Mouse (Mus musculus) forebrain, embryonic 12.5 days (tissue): ENCODE data around the gene Myo1e. TPM values are rescaled to one million over a fixed set of nuclear protein-coding genes. Genes with fewer than 3 reads are reported as not detected.
A peak's percentile ranks its signal among the peaks of the same experiment; 100 is the strongest.

Source experiments
- ATAC-seq: fragments of 200-750 bp; cut with Nextera tagmentation; 2 replicates; pipeline ENCODE4 v1.8.0; 2017; ENCODE audit warnings: moderate TSS enrichment; ENCODE audit not compliant: low FRiP score
- H3K27ac ChIP-seq: fragments of 300-500 bp; sonication (generic); 2 replicates; pipeline ENCODE4 v1.5.1; 2016; ENCODE audit warnings: mild to moderate bottlenecking
- H3K27me3 ChIP-seq: fragments of 300-500 bp; sonication (generic); 2 replicates; pipeline ENCODE4 v1.6.1; 2016; ENCODE audit warnings: mild to moderate bottlenecking
- H3K36me3 ChIP-seq: fragments of 300-500 bp; sonication (generic); replicated peaks from 2 replicates; pipeline ENCODE4 v1.6.1; 2016; ENCODE audit warnings: mild to moderate bottlenecking
- H3K4me1 ChIP-seq: fragments of 300-500 bp; sonication (generic); 2 replicates; pipeline ENCODE4 v1.6.1; 2016
- H3K4me2 ChIP-seq: fragments of 300-500 bp; sonication (generic); 2 replicates; pipeline ENCODE4 v1.6.1; 2016; ENCODE audit warnings: mild to moderate bottlenecking, moderate library complexity
- H3K4me3 ChIP-seq: fragments of 300-500 bp; sonication (generic); replicated peaks from 2 replicates; pipeline ENCODE4 v1.5.1; 2016; ENCODE audit warnings: mild to moderate bottlenecking
- H3K9ac ChIP-seq: fragments of 300-500 bp; sonication (generic); 2 replicates; pipeline ENCODE4 v1.6.1; 2016; ENCODE audit warnings: mild to moderate bottlenecking
- H3K9me3 ChIP-seq: fragments of 300-500 bp; sonication (generic); 2 replicates; pipeline ENCODE4 v1.6.1; 2016
- WGBS: fragments of 180-500 bp; shearing (Covaris S2); methylation state at CpG from one replicate; pipeline ENCODE4 v1.1.7; 2016; 5-methylcytosine and 5-hydroxymethylcytosine counted together
- polyA plus RNA-seq: library from polyadenylated mRNA; unstranded; fragments of >200 nt; fragmentation: Nextera tagmentation; extraction: Ambion mirVana; gene quantifications from 2 replicates; pipeline ENCODE4 v1.2.1, GENCODE M21; 2016

Myo1e gene
- polyA plus RNA-seq, 1 experiment from 2014 or later, result 10.3 TPM

- no peak overlapping the region for H3K27ac ChIP-seq
- no peak overlapping the region for H3K4me2 ChIP-seq
- H3K36me3 ChIP-seq, result no peaks in the 10 kb centered on the region; the same call in 1 of the 2 replicates
- H3K4me3 ChIP-seq, result no peak overlapping the region
- no peaks in the 10 kb centered on the region for H3K9me3 ChIP-seq
- 89% methylated on average over 1 of the region's 1 CpGs for WGBS
- no peaks in the 10 kb centered on the region for H3K27me3 ChIP-seq
- no peak overlapping the region for H3K9ac ChIP-seq
- H3K4me1 ChIP-seq, result peaks cover 9% of the 10 kb centered on the region
- ATAC-seq, result no peak
Measured at GRCm38 (mm10) chr9:70314019-70314418, 106.9 kb downstream of the Myo1e start.

- Histone ChIP-seq H3K27ac (no peak overlapping the region), H3K9me3 (no peaks in the 10 kb centered on the region), H3K4me2 (no peak overlapping the region), H3K27me3 (no peaks in the 10 kb centered on the region), H3K36me3 (no peaks in the 10 kb centered on the region; the same call in 1 of the 2 replicates), H3K4me1 (peaks cover 9% of the 10 kb centered on the region), H3K4me3 (no peak overlapping the region), H3K9ac (no peak overlapping the region)
- no peak for ATAC-seq
- WGBS, result 37% methylated on average over 4 of the region's 4 CpGs
Measured at GRCm38 (mm10) chr9:70315130-70315529, 108.0 kb downstream of the Myo1e start.

- H3K9me3 ChIP-seq, result no peaks in the 10 kb centered on the region
- no peak overlapping the region for H3K9ac ChIP-seq
- no peaks in the 10 kb centered on the region for H3K36me3 ChIP-seq
- peaks cover 9% of the 10 kb centered on the region for H3K4me1 ChIP-seq
- H3K4me2 ChIP-seq, result no peak overlapping the region
- no peak overlapping the region for H3K27ac ChIP-seq
- WGBS, result 83% methylated on average over 3 of the region's 3 CpGs
- H3K27me3 ChIP-seq, result no peaks in the 10 kb centered on the region
- no peak overlapping the region for H3K4me3 ChIP-seq
- ATAC-seq, result no peak
Measured at GRCm38 (mm10) chr9:70318601-70319000, 111.5 kb downstream of the Myo1e start.

GRCm38 (mm10) chr9:70324336-70324735, 117.2 kb downstream of the Myo1e start:
- H3K4me3 ChIP-seq, result no peak overlapping the region
- H3K27me3 ChIP-seq, result no peaks in the 10 kb centered on the region
- ATAC-seq, result no peak
- H3K9ac ChIP-seq, result no peak overlapping the region
- H3K9me3 ChIP-seq, result no peaks in the 10 kb centered on the region
- H3K4me2 ChIP-seq, result no peak overlapping the region
- no peaks in the 10 kb centered on the region for H3K36me3 ChIP-seq
- no peaks in the 10 kb centered on the region for H3K4me1 ChIP-seq
- H3K27ac ChIP-seq, result no peak overlapping the region
- WGBS, result 84% methylated on average over 4 of the region's 4 CpGs

GRCm38 (mm10) chr9:70325880-70326595, 118.9 kb downstream of the Myo1e start:
- H3K27me3 ChIP-seq, result no peaks in the 10 kb centered on the region
- 79% methylated on average over 8 of the region's 8 CpGs for WGBS
- H3K4me2 ChIP-seq, result no peak overlapping the region
- no peak overlapping the region for H3K27ac ChIP-seq
- H3K4me3 ChIP-seq, result no peak overlapping the region
- no peaks in the 10 kb centered on the region for H3K4me1 ChIP-seq
- no peak for ATAC-seq
- H3K9ac ChIP-seq, result no peak overlapping the region
- H3K36me3 ChIP-seq, result no peaks in the 10 kb centered on the region
- no peaks in the 10 kb centered on the region for H3K9me3 ChIP-seq

GRCm38 (mm10) chr9:70328193-70328841, 121.2 kb downstream of the Myo1e start:
- no peaks in the 10 kb centered on the region for H3K9me3 ChIP-seq
- H3K4me2 ChIP-seq, result no peak overlapping the region
- no peak overlapping the region for H3K9ac ChIP-seq
- H3K4me3 ChIP-seq, result no peak overlapping the region
- ATAC-seq, result no peak
- H3K36me3 ChIP-seq, result no peaks in the 10 kb centered on the region
- 86% methylated on average over 5 of the region's 5 CpGs for WGBS
- H3K27me3 ChIP-seq, result no peaks in the 10 kb centered on the region
- no peak overlapping the region for H3K27ac ChIP-seq
- H3K4me1 ChIP-seq, result no peaks in the 10 kb centered on the region

GRCm38 (mm10) chr9:70331727-70332335, 124.7 kb downstream of the Myo1e start:
- Histone ChIP-seq H3K4me2 (no peak overlapping the region), H3K27ac (no peak overlapping the region), H3K27me3 (no peaks in the 10 kb centered on the region), H3K36me3 (no peaks in the 10 kb centered on the region), H3K4me1 (no peaks in the 10 kb centered on the region), H3K9ac (no peak overlapping the region), H3K4me3 (no peak overlapping the region), H3K9me3 (no peaks in the 10 kb centered on the region)
- no peak for ATAC-seq
- WGBS, result 92% methylated on average over 11 of the region's 11 CpGs

GRCm38 (mm10) chr9:70338391-70338790, 131.2 kb downstream of the Myo1e start:
- ATAC-seq, result no peak
- no peak overlapping the region for H3K4me2 ChIP-seq
- no peaks in the 10 kb centered on the region for H3K9me3 ChIP-seq
- no peak overlapping the region for H3K4me3 ChIP-seq
- H3K27ac ChIP-seq, result no peak overlapping the region
- no peaks in the 10 kb centered on the region for H3K4me1 ChIP-seq
- H3K9ac ChIP-seq, result no peak overlapping the region
- H3K27me3 ChIP-seq, result no peaks in the 10 kb centered on the region
- 92% methylated on average over 7 of the region's 7 CpGs for WGBS
- peaks cover 3% of the 10 kb centered on the region; the same call in 1 of the 2 replicates for H3K36me3 ChIP-seq

GRCm38 (mm10) chr9:70338894-70339293, 131.7 kb downstream of the Myo1e start:
- no peaks in the 10 kb centered on the region for H3K27me3 ChIP-seq

GRCm38 (mm10) chr9:70349274-70349673, 142.1 kb downstream of the Myo1e start:
- Histone ChIP-seq H3K9me3 (no peaks in the 10 kb centered on the region), H3K9ac (no peak overlapping the region), H3K27ac (no peak overlapping the region), H3K4me1 (0 out of 2 replicates have a peak, but pooled peaks cover 6% of the 10 kb centered on the region), H3K4me3 (no peak overlapping the region), H3K27me3 (no peaks in the 10 kb centered on the region), H3K4me2 (no peak overlapping the region), H3K36me3 (peaks cover 4% of the 10 kb centered on the region; the same call in 1 of the 2 replicates)
- ATAC-seq, result no peak
- 90% methylated on average over 2 of the region's 2 CpGs for WGBS

More at GRCm38 (mm10) chr9:70338894-70339293, 131.7 kb downstream of the Myo1e start:
- Histone ChIP-seq H3K9ac (no peak overlapping the region), H3K4me2 (no peak overlapping the region), H3K4me1 (no peaks in the 10 kb centered on the region), H3K27ac (no peak overlapping the region), H3K9me3 (no peaks in the 10 kb centered on the region), H3K36me3 (peaks cover 3% of the 10 kb centered on the region; the same call in 1 of the 2 replicates), H3K4me3 (no peak overlapping the region)
- ATAC-seq, result no peak

- Histone ChIP-seq H3K9me3 (no peaks in the 10 kb centered on the region), H3K4me2 (no peak overlapping the region), H3K27ac (0 out of 2 replicates have a peak overlapping the region, but pooled peaks have one; percentile 31), H3K9ac (no peak overlapping the region), H3K27me3 (no peaks in the 10 kb centered on the region), H3K36me3 (peaks cover 4% of the 10 kb centered on the region; the same call in 1 of the 2 replicates), H3K4me1 (0 out of 2 replicates have a peak, but pooled peaks cover 6% of the 10 kb centered on the region), H3K4me3 (no peak overlapping the region)
- ATAC-seq, result no peak
- WGBS, result 39% methylated on average over 8 of the region's 8 CpGs
Measured at GRCm38 (mm10) chr9:70351570-70352277, 144.6 kb downstream of the Myo1e start.

- Histone ChIP-seq H3K27ac (no peak overlapping the region), H3K27me3 (no peaks in the 10 kb centered on the region), H3K4me3 (no peak overlapping the region), H3K4me1 (0 out of 2 replicates have a peak, but pooled peaks cover 6% of the 10 kb centered on the region), H3K9ac (no peak overlapping the region), H3K36me3 (peaks cover 10% of the 10 kb centered on the region; the same call in 1 of the 2 replicates), H3K4me2 (no peak overlapping the region), H3K9me3 (peaks cover 6% of the 10 kb centered on the region; the same call in 1 of the 2 replicates)
- no peak for ATAC-seq
- 39% methylated on average over 8 of the region's 8 CpGs for WGBS
Measured at GRCm38 (mm10) chr9:70356254-70356653, 149.1 kb downstream of the Myo1e start.
